Mouse (Mus musculus): ENCODE measurements around the gene Myo1b. TPM values are rescaled to one million over a fixed set of nuclear protein-coding genes. Genes with fewer than 3 reads are reported as not detected.

Myo1b gene
- polyA plus RNA-seq, 1 experiment from 2014 or later: 40.8 TPM

DNA sequence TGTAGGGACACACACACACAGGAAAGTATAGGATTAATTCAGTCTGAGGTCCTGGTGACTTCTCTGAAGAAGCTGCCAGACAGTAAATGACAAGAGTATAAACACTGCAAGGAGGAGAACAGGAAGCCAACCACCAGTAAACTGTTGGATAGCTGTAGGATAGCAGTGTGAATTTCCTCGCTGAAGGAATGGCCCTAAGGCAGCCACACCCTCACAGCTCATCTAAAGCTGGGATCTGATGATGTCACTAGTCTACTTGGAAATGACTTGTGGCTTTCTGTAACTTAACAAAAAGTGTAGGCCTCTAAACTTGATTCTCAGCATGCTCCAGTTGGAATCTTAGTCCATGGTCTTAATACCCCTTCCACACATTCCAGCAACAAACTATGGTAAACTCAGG, 100.2 kb downstream of the Myo1b start:
- H3K4me3 ChIP-seq (ENCODE audit: low read length): no peak overlapping the region
- 61% methylated on average over 1 of the region's 1 CpGs for WGBS
- H3K4me2 ChIP-seq (ENCODE audit: low read depth, low read length): no peak overlapping the region
- no peak overlapping the region for H3K27ac ChIP-seq (ENCODE audit: low read length)
- no peaks in the 10 kb centered on the region for H3K36me3 ChIP-seq (ENCODE audit: control insufficient read depth, insufficient read depth, low read length)
- H3K9me3 ChIP-seq (ENCODE audit: control insufficient read depth, low read length): no peaks in the 10 kb centered on the region
- no peak for ATAC-seq
- H3K27me3 ChIP-seq (replicated peaks; ENCODE audit: control insufficient read depth, insufficient read depth, low read length): no peaks in the 10 kb centered on the region
- H3K4me1 ChIP-seq (ENCODE audit: control insufficient read depth, insufficient read depth, low read length): peaks cover 5% of the 10 kb centered on the region
- H3K9ac ChIP-seq (ENCODE audit: low read depth, low read length): no peak overlapping the region

DNA sequence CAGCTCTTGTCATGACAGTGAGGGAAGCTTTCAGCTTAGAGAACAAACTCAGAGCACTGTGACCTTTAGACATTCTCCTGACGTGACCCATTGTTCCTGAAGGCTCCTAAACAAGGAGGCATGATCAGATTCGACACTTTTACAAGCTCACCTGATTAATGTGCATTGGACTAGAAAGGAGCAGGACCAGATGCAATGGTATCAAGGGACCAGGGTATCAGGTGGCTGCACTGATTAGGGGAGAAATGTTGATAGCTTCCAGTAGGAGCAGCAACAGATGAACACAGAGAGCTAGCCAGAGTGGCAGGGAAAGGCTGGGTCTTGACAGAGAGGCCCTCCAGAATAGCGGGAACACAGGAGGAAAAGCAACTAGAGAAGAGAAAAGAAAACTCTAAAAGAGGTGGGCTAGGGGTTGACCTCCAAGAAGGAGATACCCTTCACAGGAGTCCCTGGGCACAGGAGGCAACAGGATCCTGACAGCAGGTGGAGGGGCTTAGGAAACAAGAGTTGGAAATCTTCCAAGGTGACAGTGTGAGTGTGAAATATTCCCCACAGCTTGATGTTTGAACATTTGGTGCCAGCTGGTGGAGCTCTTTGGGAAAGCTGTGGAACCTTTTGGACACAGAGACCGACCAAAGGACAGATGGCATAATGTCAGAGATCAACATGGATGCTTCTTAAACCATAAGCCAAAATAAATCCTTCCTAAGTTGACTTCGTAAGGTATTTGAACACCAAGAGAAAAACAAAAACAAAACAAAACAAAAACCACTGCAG, 100.8 kb downstream of the Myo1b start:
- Histone ChIP-seq H3K4me2 (ENCODE audit: low read depth, low read length) (no peak overlapping the region), H3K4me1 (ENCODE audit: control insufficient read depth, insufficient read depth, low read length) (peaks cover 4% of the 10 kb centered on the region; the same call in 1 of the 2 replicates), H3K27me3 (replicated peaks; ENCODE audit: control insufficient read depth, insufficient read depth, low read length) (no peaks in the 10 kb centered on the region), H3K27ac (ENCODE audit: low read length) (no peak overlapping the region), H3K9me3 (ENCODE audit: control insufficient read depth, low read length) (no peaks in the 10 kb centered on the region), H3K36me3 (ENCODE audit: control insufficient read depth, insufficient read depth, low read length) (no peaks in the 10 kb centered on the region), H3K4me3 (ENCODE audit: low read length) (no peak overlapping the region), H3K9ac (ENCODE audit: low read depth, low read length) (no peak overlapping the region)
- peak; percentile 62 for ATAC-seq
- WGBS: 56% methylated on average over 5 of the region's 5 CpGs

DNA sequence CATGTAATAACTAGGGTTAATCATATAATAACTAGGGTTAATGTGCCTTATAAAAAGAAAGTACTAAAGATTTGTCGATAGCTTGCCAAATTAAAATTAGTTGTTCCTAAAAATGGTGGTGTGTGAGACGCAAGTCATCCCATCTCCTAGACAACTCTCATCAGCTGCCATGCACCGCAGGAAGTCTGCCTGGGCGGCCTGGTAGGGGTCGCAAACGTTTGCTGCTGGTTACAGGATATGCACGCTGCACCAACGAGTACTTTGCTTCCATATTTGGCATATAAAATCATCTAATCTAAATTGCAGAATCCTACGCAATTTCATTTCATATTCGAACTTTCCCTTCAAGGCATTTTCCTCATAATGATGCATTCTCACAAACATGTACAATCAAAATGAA, 107.0 kb downstream of the Myo1b start:
- Histone ChIP-seq H3K9me3 (ENCODE audit: control insufficient read depth, low read length) (no peaks in the 10 kb centered on the region), H3K27ac (ENCODE audit: low read length) (no peak overlapping the region), H3K36me3 (ENCODE audit: control insufficient read depth, insufficient read depth, low read length) (no peaks in the 10 kb centered on the region), H3K27me3 (replicated peaks; ENCODE audit: control insufficient read depth, insufficient read depth, low read length) (no peaks in the 10 kb centered on the region), H3K4me1 (ENCODE audit: control insufficient read depth, insufficient read depth, low read length) (0 out of 2 replicates have a peak, but pooled peaks cover 4% of the 10 kb centered on the region), H3K4me2 (ENCODE audit: low read depth, low read length) (no peak overlapping the region), H3K4me3 (ENCODE audit: low read length) (no peak overlapping the region), H3K9ac (ENCODE audit: low read depth, low read length) (no peak overlapping the region)
- WGBS: 87% methylated on average over 10 of the region's 10 CpGs
- no peak for ATAC-seq

DNA sequence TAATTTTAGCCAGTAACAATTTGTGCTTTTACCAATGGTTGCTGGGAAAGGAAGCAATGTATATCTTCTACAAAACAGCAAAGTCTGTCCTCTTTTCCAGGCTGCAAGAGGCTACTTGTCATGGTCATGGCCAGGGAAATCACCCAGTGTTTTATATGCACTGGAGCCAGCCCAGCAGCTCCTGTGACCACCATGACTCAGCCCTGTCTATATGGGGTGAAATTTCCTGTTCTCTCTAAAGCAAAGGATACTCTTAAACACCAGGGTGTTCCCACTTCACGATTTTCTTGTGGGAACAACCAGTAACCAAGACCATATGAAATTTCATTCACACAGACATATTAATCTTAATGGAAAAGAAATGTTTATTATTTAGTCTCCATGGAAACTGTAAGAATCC, 107.6 kb downstream of the Myo1b start:
- H3K36me3 ChIP-seq (ENCODE audit: control insufficient read depth, insufficient read depth, low read length): no peaks in the 10 kb centered on the region
- no peak overlapping the region for H3K27ac ChIP-seq (ENCODE audit: low read length)
- H3K4me3 ChIP-seq (ENCODE audit: low read length): no peak overlapping the region
- 66% methylated on average over 1 of the region's 1 CpGs for WGBS
- H3K9ac ChIP-seq (ENCODE audit: low read depth, low read length): no peak overlapping the region
- H3K4me2 ChIP-seq (ENCODE audit: low read depth, low read length): no peak overlapping the region
- H3K27me3 ChIP-seq (replicated peaks; ENCODE audit: control insufficient read depth, insufficient read depth, low read length): no peaks in the 10 kb centered on the region
- no peak for ATAC-seq
- no peaks in the 10 kb centered on the region for H3K9me3 ChIP-seq (ENCODE audit: control insufficient read depth, low read length)
- 0 out of 2 replicates have a peak, but pooled peaks cover 4% of the 10 kb centered on the region for H3K4me1 ChIP-seq (ENCODE audit: control insufficient read depth, insufficient read depth, low read length)

DNA sequence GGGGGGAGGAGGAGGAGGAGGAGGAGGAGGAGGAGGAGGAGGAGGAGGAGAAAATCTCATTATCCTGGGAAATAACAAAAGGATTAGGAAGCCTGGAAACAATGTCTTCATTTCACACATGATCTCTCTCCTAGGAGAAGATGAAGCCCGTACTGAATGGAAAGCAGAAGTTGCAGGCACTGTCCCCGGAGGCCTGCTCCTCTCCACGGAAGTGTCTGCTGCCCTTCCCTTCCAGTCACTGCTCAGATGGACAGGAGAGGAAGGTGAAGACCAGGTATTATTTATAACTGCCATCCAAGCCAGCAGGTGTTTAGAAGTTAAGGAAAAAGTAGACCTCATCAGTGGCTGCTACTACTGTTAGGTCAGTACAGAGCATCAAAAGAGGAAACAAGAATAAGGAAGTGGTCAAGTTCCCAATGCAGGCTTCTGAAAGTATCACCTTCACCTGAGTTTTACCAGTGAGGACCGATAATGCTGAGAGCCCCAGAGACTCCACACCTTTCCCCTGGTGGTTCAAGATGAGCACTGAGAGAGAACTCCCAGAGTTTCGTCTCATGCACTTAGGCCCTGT, 110.7 kb downstream of the Myo1b start:
- 63% methylated on average over 5 of the region's 5 CpGs for WGBS
- H3K27ac ChIP-seq (ENCODE audit: low read length): no peak overlapping the region
- 0 out of 2 replicates have a peak, but pooled peaks cover 4% of the 10 kb centered on the region for H3K4me1 ChIP-seq (ENCODE audit: control insufficient read depth, insufficient read depth, low read length)

DNA sequence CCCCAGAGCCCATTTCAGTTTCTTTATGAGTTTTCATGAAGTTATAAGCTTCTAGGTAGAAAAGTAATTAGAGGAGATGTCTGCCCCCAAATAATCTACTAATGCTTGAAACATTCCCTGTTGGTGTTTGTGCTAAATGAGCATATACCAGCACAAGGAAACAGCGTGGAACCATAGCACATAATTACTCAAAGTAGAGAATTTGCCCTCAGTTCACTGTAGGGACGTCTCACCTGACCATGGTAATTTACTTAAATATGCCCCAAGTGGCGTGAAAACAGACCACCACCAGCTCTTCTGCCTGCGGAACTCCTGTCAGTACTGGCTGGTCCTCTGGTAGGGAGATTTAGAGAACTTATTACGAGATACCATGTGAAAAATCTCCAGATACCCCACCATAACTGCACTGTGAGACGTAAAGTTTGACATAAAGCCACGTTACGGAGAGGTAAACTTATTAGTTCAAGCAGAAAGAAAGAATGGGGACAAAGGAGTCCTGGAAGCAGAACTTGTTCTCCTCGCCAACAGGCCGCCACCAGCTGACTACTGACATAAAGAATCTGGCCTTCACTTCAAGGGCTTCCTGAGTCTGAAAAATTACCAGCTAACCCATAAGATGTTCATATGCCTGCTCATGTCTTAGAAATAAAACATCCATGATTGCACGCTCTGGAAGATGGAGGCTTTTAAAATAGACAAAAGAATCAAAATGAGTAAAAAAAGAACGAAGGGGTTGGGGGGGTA, 111.4 kb downstream of the Myo1b start:
- no peak overlapping the region for H3K27ac ChIP-seq (ENCODE audit: low read length)
- 67% methylated on average over 11 of the region's 12 CpGs for WGBS
- H3K9me3 ChIP-seq (ENCODE audit: control insufficient read depth, low read length): no peaks in the 10 kb centered on the region
- H3K9ac ChIP-seq (ENCODE audit: low read depth, low read length): no peak overlapping the region
- H3K4me1 ChIP-seq (ENCODE audit: control insufficient read depth, insufficient read depth, low read length): 0 out of 2 replicates have a peak, but pooled peaks cover 4% of the 10 kb centered on the region
- no peak for ATAC-seq
- H3K27me3 ChIP-seq (replicated peaks; ENCODE audit: control insufficient read depth, insufficient read depth, low read length): no peaks in the 10 kb centered on the region
- no peak overlapping the region for H3K4me2 ChIP-seq (ENCODE audit: low read depth, low read length)
- H3K36me3 ChIP-seq (ENCODE audit: control insufficient read depth, insufficient read depth, low read length): 0 out of 2 replicates have a peak, but pooled peaks cover 4% of the 10 kb centered on the region
- no peak overlapping the region for H3K4me3 ChIP-seq (ENCODE audit: low read length)

More for the DNA sequence above, 110.7 kb downstream of the Myo1b start:
- Histone ChIP-seq H3K4me2 (ENCODE audit: low read depth, low read length) (no peak overlapping the region), H3K27me3 (replicated peaks; ENCODE audit: control insufficient read depth, insufficient read depth, low read length) (no peaks in the 10 kb centered on the region), H3K9ac (ENCODE audit: low read depth, low read length) (no peak overlapping the region), H3K4me3 (ENCODE audit: low read length) (no peak overlapping the region), H3K9me3 (ENCODE audit: control insufficient read depth, low read length) (no peaks in the 10 kb centered on the region), H3K36me3 (ENCODE audit: control insufficient read depth, insufficient read depth, low read length) (0 out of 2 replicates have a peak, but pooled peaks cover under 1% of the 10 kb centered on the region)
- ATAC-seq: no peak

DNA sequence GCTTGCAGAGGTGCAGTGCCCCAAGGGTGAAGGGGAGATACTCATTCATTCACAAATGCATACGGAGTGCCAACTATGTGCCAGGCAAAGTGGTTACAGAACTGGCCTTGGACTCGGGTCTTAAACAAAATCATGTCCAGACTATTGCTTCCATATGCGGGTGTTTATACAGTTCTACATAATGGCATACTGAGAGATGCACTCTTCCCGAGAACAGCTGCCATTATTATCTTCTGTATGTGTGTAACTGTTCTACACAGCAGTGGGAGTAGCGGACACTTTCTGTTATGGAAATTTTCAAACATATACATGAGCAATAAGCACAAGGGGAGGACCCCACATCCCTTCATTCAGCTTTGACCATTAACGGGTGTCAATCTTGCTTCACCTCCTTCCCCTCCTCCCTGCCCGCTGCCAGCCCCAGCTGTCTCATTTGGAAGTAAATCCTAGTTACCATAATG, 117.8 kb downstream of the Myo1b start:
- no peak for ATAC-seq
- no peak overlapping the region for H3K4me3 ChIP-seq (ENCODE audit: low read length)
- WGBS: 68% methylated on average over 7 of the region's 7 CpGs

DNA sequence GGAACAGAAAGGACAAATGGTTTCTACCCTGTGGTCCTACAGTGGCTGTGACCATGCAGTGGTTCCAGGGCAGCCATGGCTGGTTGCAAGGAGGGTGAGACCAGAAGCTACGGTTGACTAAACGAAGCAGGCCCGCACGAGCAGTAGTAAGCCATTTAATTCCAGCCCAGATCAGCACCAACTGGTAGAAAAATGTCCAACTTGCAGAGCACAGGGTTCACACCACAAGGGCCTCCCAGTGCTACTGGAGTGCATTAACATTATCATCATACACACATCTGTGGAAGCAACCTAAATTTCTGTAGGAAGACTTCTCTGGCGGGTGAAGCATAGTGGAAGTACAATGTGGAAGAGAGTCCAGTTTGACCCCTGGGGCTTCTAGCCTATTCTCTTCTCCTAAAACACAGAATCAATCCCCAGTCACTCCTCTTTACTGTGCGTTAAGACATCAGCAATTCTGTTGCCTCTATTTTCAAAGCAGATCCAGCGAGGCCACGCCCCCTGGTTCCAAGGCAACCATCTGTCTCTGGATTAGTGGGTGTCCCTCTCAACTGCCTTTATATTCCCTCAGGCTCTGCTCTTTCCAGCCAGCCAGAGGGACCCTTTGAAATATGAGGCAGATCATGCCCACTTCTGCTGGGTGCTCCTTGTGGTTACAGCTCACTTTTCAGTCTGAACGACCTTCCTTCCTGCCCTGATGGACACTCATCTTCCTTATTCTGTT, 120.1 kb downstream of the Myo1b start:
- no peak overlapping the region for H3K4me2 ChIP-seq (ENCODE audit: low read depth, low read length)
- H3K4me1 ChIP-seq (ENCODE audit: control insufficient read depth, insufficient read depth, low read length): no peaks in the 10 kb centered on the region
- H3K9me3 ChIP-seq (ENCODE audit: control insufficient read depth, low read length): no peaks in the 10 kb centered on the region
- H3K36me3 ChIP-seq (ENCODE audit: control insufficient read depth, insufficient read depth, low read length): peaks cover 15% of the 10 kb centered on the region; the same call in 1 of the 2 replicates
- H3K4me3 ChIP-seq (ENCODE audit: low read length): no peak overlapping the region
- H3K27ac ChIP-seq (ENCODE audit: low read length): no peak overlapping the region
- no peak overlapping the region for H3K9ac ChIP-seq (ENCODE audit: low read depth, low read length)
- no peak for ATAC-seq
- WGBS: 81% methylated on average over 9 of the region's 9 CpGs
- no peaks in the 10 kb centered on the region for H3K27me3 ChIP-seq (replicated peaks; ENCODE audit: control insufficient read depth, insufficient read depth, low read length)

More for the DNA sequence above, 117.8 kb downstream of the Myo1b start:
- no peaks in the 10 kb centered on the region for H3K9me3 ChIP-seq (ENCODE audit: control insufficient read depth, low read length)
- H3K36me3 ChIP-seq (ENCODE audit: control insufficient read depth, insufficient read depth, low read length): 0 out of 2 replicates have a peak, but pooled peaks cover 4% of the 10 kb centered on the region
- H3K27ac ChIP-seq (ENCODE audit: low read length): 0 out of 2 replicates have a peak overlapping the region, but pooled peaks have one; percentile 19
- no peaks in the 10 kb centered on the region for H3K27me3 ChIP-seq (replicated peaks; ENCODE audit: control insufficient read depth, insufficient read depth, low read length)
- H3K9ac ChIP-seq (ENCODE audit: low read depth, low read length): no peak overlapping the region
- H3K4me1 ChIP-seq (ENCODE audit: control insufficient read depth, insufficient read depth, low read length): no peaks in the 10 kb centered on the region
- no peak overlapping the region for H3K4me2 ChIP-seq (ENCODE audit: low read depth, low read length)

All from intestine, embryonic 16.5 days (tissue).